Mouse (Mus musculus): ENCODE data around the gene Il31.

The Il31 gene

GRCm38 (mm10) chr5:123438381-123438780 lies 50.9 kb downstream of the Il31 start:
- POLR2A ChIA-PET: no interaction called here
- CTCF ChIA-PET: interaction anchor here in 2 of 4 experiments (3.4 to 5.0 kb wide), 2 partner anchors 62 to 69 kb away, joined by 24 to 48 read pairs; no protein-coding TSS in a partner anchor

- ChIA-PET CTCF (interaction anchor here (0.5 to 5.0 kb wide), 40 partner anchors 8 to 373 kb away, joined by 3 to 48 read pairs (median 4); partner anchors contain the start of genes Wdr66 (in 2 of the 4) and Rhof (in 1 of the 4)), POLR2A (interaction anchor here in 3 of 4 experiments (0.9 to 1.3 kb wide), 4 partner anchors 42 to 61 kb away, joined by 3 to 7 read pairs (median 4); partner anchors contain the start of gene Mlxip (in 1 of the 3))
Observed at GRCm38 (mm10) chr5:123436780-123437175, 52.5 kb downstream of the Il31 start.

GRCm38 (mm10) chr5:123436071-123436779 lies 53.1 kb downstream of the Il31 start:
- ChIA-PET POLR2A (interaction anchor here in 3 of 4 experiments (0.6 to 1.3 kb wide), 5 partner anchors 41 to 82 kb away, joined by 3 to 7 read pairs (median 3); partner anchors contain the start of gene Mlxip (in 1 of the 3)), CTCF (interaction anchor here (0.5 to 5.0 kb wide), 36 partner anchors 9 to 373 kb away, joined by 3 to 48 read pairs (median 4); partner anchors contain the start of genes Wdr66 (in 2 of the 4) and Rhof (in 1 of the 4))

- ChIA-PET CTCF (interaction anchor here in 1 of 4 experiments (1.0 kb wide), 1 partner anchor 55 kb away, joined by 4 read pairs; no protein-coding TSS in a partner anchor), POLR2A (no interaction called here)
Observed at GRCm38 (mm10) chr5:123432305-123432874, 56.9 kb downstream of the Il31 start.

GRCm38 (mm10) chr5:123431524-123432304 lies 57.6 kb downstream of the Il31 start:
- POLR2A ChIA-PET: interaction anchor here in 2 of 4 experiments (0.6 to 0.9 kb wide), 2 partner anchors 30 to 37 kb away, joined by 3 to 8 read pairs; partner anchors contain the start of gene Mlxip (in 1 of the 2)
- CTCF ChIA-PET: interaction anchor here in 1 of 4 experiments (1.0 kb wide), 1 partner anchor 54 kb away, joined by 4 read pairs; no protein-coding TSS in a partner anchor

Data from embryonic stem cell, embryonic (primary cell).